Mouse (Mus musculus) liver, postnatal 0 days (tissue): ENCODE measurements around the gene Plxdc1. TPM values are rescaled to one million over a fixed set of nuclear protein-coding genes. Genes with fewer than 3 reads are reported as not detected.

Experiments used
- ATAC-seq: fragments of 200-750 bp; cut with Nextera tagmentation; 2 replicates; pipeline ENCODE4 v1.8.0; 2017; ENCODE audit warnings: mild to moderate bottlenecking, moderate library complexity
- DNase-seq: peaks from one replicate; pipeline ENCODE4 v3.0.0-alpha.2; 2016
- H3K27ac ChIP-seq: fragments of 300-500 bp; sonication (generic); 2 replicates; pipeline ENCODE4 v1.5.1; 2014; ENCODE audit warnings: antibody characterized with exemption, moderate library complexity, mild to moderate bottlenecking, low read depth
- H3K27me3 ChIP-seq: fragments of 300-500 bp; sonication (generic); 2 replicates; pipeline ENCODE4 v1.6.1; 2014; ENCODE audit warnings: low read length, control low read depth, mixed read lengths; ENCODE audit not compliant: insufficient read depth
- H3K36me3 ChIP-seq: fragments of 300-500 bp; sonication (generic); replicated peaks from 2 replicates; pipeline ENCODE4 v1.6.1; 2014; ENCODE audit warnings: mild to moderate bottlenecking, control low read depth, low read length, moderate library complexity, mixed read lengths; ENCODE audit not compliant: insufficient read depth
- H3K4me1 ChIP-seq: fragments of 300-500 bp; sonication (generic); 2 replicates; pipeline ENCODE4 v1.6.1; 2014; ENCODE audit warnings: antibody characterized with exemption, mild to moderate bottlenecking, control low read depth; ENCODE audit not compliant: insufficient read depth
- H3K4me2 ChIP-seq: fragments of 300-500 bp; sonication (generic); 2 replicates; pipeline ENCODE4 v1.6.1; 2014; ENCODE audit warnings: low read depth, mild to moderate bottlenecking, low read length, moderate library complexity, mixed read lengths
- H3K4me3 ChIP-seq: fragments of 300-500 bp; sonication (generic); 2 replicates; pipeline ENCODE4 v1.5.1; 2014; ENCODE audit warnings: low read depth, low read length
- H3K9ac ChIP-seq: fragments of 300-500 bp; sonication (generic); replicated peaks from 2 replicates; pipeline ENCODE4 v1.6.1; 2014; ENCODE audit warnings: mild to moderate bottlenecking, moderate library complexity
- H3K9me3 ChIP-seq: fragments of 300-500 bp; sonication (generic); 2 replicates; pipeline ENCODE4 v1.6.1; 2016; ENCODE audit warnings: mild to moderate bottlenecking, control low read depth, low read length, mixed read lengths
- CTCF ChIP-seq: sonication (generic); IDR thresholded peaks from 2 replicates; pipeline ENCODE4 v1.5.1; 2016; ENCODE audit warnings: antibody characterized with exemption, low read depth
- EP300 ChIP-seq: IDR thresholded peaks from 2 replicates; pipeline ENCODE4 v1.6.1; 2016; ENCODE audit warnings: antibody characterized with exemption, low read depth, mild to moderate bottlenecking
- WGBS: fragments of 180-500 bp; shearing (Covaris S2); extraction: QIAGEN DNeasy Blood & Tissue Kit; methylation state at CpG from one replicate; pipeline ENCODE4 v1.1.7; 2014; ENCODE audit not compliant: insufficient replicate concordance; 5-methylcytosine and 5-hydroxymethylcytosine counted together
- polyA plus RNA-seq: library from polyadenylated mRNA; unstranded; fragments of >200 nt; fragmentation: Nextera tagmentation; extraction: Ambion mirVana; gene quantifications from 2 replicates; pipeline ENCODE4 v1.2.1, GENCODE M21; 2015

Gene Plxdc1
- polyA plus RNA-seq = 0.75 TPM in 2 replicates

DNA sequence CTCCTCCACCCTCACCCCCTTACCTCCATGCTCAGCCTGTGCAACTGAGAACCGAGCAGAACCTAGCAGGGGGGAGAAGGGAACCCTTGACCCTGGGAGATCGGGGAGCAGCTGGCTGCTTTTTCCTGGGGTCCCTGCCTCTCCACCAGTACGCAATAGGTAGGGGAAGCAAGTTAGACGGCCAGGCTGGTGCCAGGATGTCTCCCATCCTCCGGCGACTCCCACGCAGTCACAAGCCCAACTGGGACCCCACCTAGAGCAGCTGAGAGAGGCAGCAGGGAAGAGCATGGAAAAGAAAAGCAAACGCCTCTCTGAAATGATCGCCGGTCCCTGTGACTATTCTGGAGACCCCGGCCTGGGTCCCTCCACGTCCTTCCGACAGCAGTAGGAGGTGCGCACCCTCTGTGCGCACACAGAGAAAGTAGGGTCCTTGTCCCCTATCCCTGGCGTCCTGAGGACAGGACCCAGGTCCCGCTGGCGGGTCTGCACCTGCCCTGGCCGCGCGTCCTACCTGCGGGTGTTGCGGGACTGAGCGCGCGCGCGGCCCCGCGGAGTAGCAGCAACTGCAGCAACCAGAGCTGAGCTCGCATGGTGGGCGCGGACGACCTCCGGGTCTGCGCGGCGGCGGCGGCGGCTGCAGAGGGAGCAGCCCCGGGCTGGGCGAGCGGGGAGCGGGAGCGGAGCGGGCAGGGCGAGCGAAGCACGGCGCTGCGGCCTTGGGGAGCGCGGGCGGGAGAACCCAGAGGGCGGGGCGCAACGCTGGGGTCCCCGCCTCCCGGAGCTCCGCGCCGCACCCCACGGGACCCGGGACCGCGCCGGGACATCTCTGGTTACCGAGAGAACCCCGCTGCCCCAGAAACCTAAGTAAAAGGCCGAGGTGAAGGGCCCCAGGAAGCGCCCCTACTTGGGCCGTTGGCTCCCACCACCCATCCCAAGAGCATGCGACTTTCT, at the start of gene Plxdc1:
TSS of gene Plxdc1 (minus strand) at position 718 of the 951 bp plus-strand sequence.
- H3K9me3 ChIP-seq = no peaks in the 10 kb centered on the region
- DNase-seq (no peak), ATAC-seq (no peak)
- peak within 1 kb of the TSS; percentile 48 for H3K9ac ChIP-seq
- TF ChIP-seq EP300 (no peak), CTCF (no peak)
- peaks cover 18% of the 10 kb centered on the region for H3K27me3 ChIP-seq
- H3K4me1 ChIP-seq = peaks cover 17% of the 10 kb centered on the region
- 3% methylated on average over 56 of the region's 74 CpGs for WGBS
- peak within 1 kb of the TSS; percentile 94 for H3K4me2 ChIP-seq
- no peaks in the 10 kb centered on the region for H3K36me3 ChIP-seq
- peak within 1 kb of the TSS; percentile 94 for H3K4me3 ChIP-seq
- H3K27ac ChIP-seq = no peak within 1 kb of the TSS

- TF ChIP-seq EP300 (no peak), CTCF (no peak)
- no peak overlapping the region for H3K27ac ChIP-seq
- no peak for DNase-seq
- no peak for ATAC-seq
- WGBS = 1% methylated on average over 26 of the region's 27 CpGs
- peak overlapping the region; percentile 53; the same call in 1 of the 2 replicates for H3K4me2 ChIP-seq
- H3K36me3 ChIP-seq = peaks cover 4% of the 10 kb centered on the region; the same call in 1 of the 2 replicates
- peaks cover 15% of the 10 kb centered on the region for H3K27me3 ChIP-seq
- H3K4me3 ChIP-seq = peak overlapping the region; percentile 14; the same call in 1 of the 2 replicates
- no peaks in the 10 kb centered on the region for H3K9me3 ChIP-seq
- H3K4me1 ChIP-seq = peaks cover 2% of the 10 kb centered on the region; the same call in 1 of the 2 replicates
- H3K9ac ChIP-seq = no peak overlapping the region
Observed at GRCm38 (mm10) chr11:98035977-98036377, 49.7 kb upstream of the Plxdc1 start.

GRCm38 (mm10) chr11:98034840-98035239, 48.6 kb upstream of the Plxdc1 start:
- peaks cover 15% of the 10 kb centered on the region for H3K36me3 ChIP-seq

DNA sequence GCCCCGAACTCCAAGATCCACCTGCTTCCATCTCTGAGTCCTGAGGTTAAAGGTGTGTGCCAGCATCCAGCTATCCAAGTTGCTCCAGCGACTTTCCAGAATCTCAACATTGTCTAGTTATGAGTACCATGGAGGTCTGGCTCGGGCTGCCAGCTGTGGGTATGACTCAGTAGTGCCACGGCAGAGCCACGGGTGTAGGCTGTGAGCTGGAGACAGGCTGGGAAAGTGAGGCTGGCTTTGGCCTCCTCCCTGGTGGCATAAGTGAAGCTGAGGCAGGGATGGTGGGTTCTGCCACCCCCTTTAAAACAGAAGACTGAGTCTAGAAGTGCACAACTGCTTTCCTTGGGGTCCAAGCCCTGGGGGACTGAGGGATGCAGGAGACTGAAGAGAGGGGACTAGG, 47.8 kb upstream of the Plxdc1 start:
- DNase-seq = no peak
- no peak for TF ChIP-seq EP300
- Histone ChIP-seq H3K4me2 (no peak overlapping the region), H3K9me3 (no peaks in the 10 kb centered on the region), H3K4me3 (no peak overlapping the region), H3K36me3 (peaks cover 22% of the 10 kb centered on the region), H3K4me1 (peaks cover 2% of the 10 kb centered on the region; the same call in 1 of the 2 replicates), H3K27ac (no peak overlapping the region), H3K9ac (no peak overlapping the region), H3K27me3 (peaks cover 15% of the 10 kb centered on the region)
- 77% methylated on average over 5 of the region's 5 CpGs for WGBS
- no peak for ATAC-seq

More at GRCm38 (mm10) chr11:98034840-98035239, 48.6 kb upstream of the Plxdc1 start:
- H3K9me3 ChIP-seq = no peaks in the 10 kb centered on the region
- ATAC-seq (no peak), DNase-seq (no peak)
- H3K27me3 ChIP-seq = peaks cover 15% of the 10 kb centered on the region
- WGBS = 58% methylated on average over 4 of the region's 4 CpGs
- no peak overlapping the region for H3K4me2 ChIP-seq
- H3K4me3 ChIP-seq = no peak overlapping the region
- no peak for TF ChIP-seq CTCF
- TF ChIP-seq EP300 = no peak
- H3K27ac ChIP-seq = no peak overlapping the region
- no peak overlapping the region for H3K9ac ChIP-seq
- H3K4me1 ChIP-seq = peaks cover 2% of the 10 kb centered on the region; the same call in 1 of the 2 replicates

DNA sequence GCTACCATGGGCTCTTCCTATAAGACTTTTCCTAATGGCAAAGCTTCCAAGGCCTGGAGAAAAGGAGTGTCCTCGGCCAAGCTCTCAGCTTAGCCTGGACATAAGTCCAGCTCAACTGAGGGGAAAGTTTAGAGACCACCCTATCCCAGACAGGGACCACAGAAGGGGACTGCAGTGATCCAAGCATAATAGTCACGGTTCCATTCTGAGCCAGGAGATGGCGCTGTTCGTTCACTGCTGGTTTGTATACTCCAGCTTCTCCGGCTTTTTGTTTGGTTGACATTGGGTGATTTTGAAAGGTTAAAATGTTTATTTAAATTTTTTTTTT, 45.2 kb upstream of the Plxdc1 start:
- Histone ChIP-seq H3K4me3 (no peak overlapping the region), H3K9ac (no peak overlapping the region), H3K27ac (no peak overlapping the region), H3K4me1 (peaks cover 2% of the 10 kb centered on the region; the same call in 1 of the 2 replicates), H3K36me3 (peaks cover 33% of the 10 kb centered on the region), H3K9me3 (no peaks in the 10 kb centered on the region), H3K27me3 (peaks cover 11% of the 10 kb centered on the region), H3K4me2 (no peak overlapping the region)
- ATAC-seq (no peak), DNase-seq (peak; percentile 84)
- WGBS = 9% methylated on average over 5 of the region's 5 CpGs
- TF ChIP-seq EP300 (no peak), CTCF (peak; percentile 89)

GRCm38 (mm10) chr11:98030701-98031442, 44.6 kb upstream of the Plxdc1 start:
- Histone ChIP-seq H3K36me3 (peaks cover 33% of the 10 kb centered on the region), H3K4me3 (no peak overlapping the region), H3K27ac (no peak overlapping the region), H3K27me3 (peaks cover 5% of the 10 kb centered on the region; the same call in 1 of the 2 replicates), H3K4me1 (peaks cover 4% of the 10 kb centered on the region), H3K4me2 (no peak overlapping the region), H3K9ac (no peak overlapping the region), H3K9me3 (no peaks in the 10 kb centered on the region)
- no peak for ATAC-seq
- 68% methylated on average over 5 of the region's 5 CpGs for WGBS
- DNase-seq = no peak
- peak; percentile 32 for TF ChIP-seq CTCF
- TF ChIP-seq EP300 = no peak
